Mouse (Mus musculus) neural tube, embryonic 14.5 days (tissue): ENCODE data around the gene Tenm3. TPM values are rescaled to one million over a fixed set of nuclear protein-coding genes. Genes with fewer than 3 reads are reported as not detected.

Experiments used
- ATAC-seq: fragments of 200-750 bp; cut with Nextera tagmentation; 2 replicates; pipeline ENCODE4 v1.8.0; 2017; ENCODE audit warnings: low read depth, mild to moderate bottlenecking, moderate TSS enrichment, moderate library complexity
- H3K27ac ChIP-seq: fragments of 300-500 bp; sonication (generic); 2 replicates; pipeline ENCODE4 v1.5.1; 2014; ENCODE audit warnings: low read depth, mild to moderate bottlenecking, control low read depth, low read length, moderate library complexity, mixed read lengths
- H3K27me3 ChIP-seq: fragments of 300-500 bp; sonication (generic); 2 replicates; pipeline ENCODE4 v1.6.1; 2014; ENCODE audit warnings: low read length; ENCODE audit not compliant: control insufficient read depth, insufficient read depth
- H3K36me3 ChIP-seq: fragments of 300-500 bp; sonication (generic); 2 replicates; pipeline ENCODE4 v1.6.1; 2014; ENCODE audit warnings: low read length, mixed read lengths; ENCODE audit not compliant: control insufficient read depth, insufficient read depth
- H3K4me1 ChIP-seq: fragments of 300-500 bp; sonication (generic); 2 replicates; pipeline ENCODE4 v1.6.1; 2014; ENCODE audit warnings: low read length; ENCODE audit not compliant: control insufficient read depth, insufficient read depth
- H3K4me2 ChIP-seq: fragments of 300-500 bp; sonication (generic); 2 replicates; pipeline ENCODE4 v1.6.1; 2014; ENCODE audit warnings: mild to moderate bottlenecking, low read depth, low read length, control low read depth
- H3K4me3 ChIP-seq: fragments of 300-500 bp; sonication (generic); 2 replicates; pipeline ENCODE4 v1.5.1; 2014; ENCODE audit warnings: low read depth, low read length, control low read depth, mixed read lengths
- H3K9ac ChIP-seq: fragments of 300-500 bp; sonication (generic); replicated peaks from 2 replicates; pipeline ENCODE4 v1.6.1; 2014; ENCODE audit warnings: low read depth, mild to moderate bottlenecking, control low read depth, low read length, mixed read lengths
- H3K9me3 ChIP-seq: fragments of 300-500 bp; sonication (generic); 2 replicates; pipeline ENCODE4 v1.6.1; 2016; ENCODE audit warnings: low read length; ENCODE audit not compliant: control insufficient read depth
- whole genome bisulfite sequencing: fragments of 180-500 bp; shearing (Covaris S2); extraction: QIAGEN DNeasy Blood & Tissue Kit; methylation state at CpG from one replicate; pipeline ENCODE4 v1.1.7; 2014; 5-methylcytosine and 5-hydroxymethylcytosine counted together
- polyA plus RNA-seq: library from polyadenylated mRNA; unstranded; fragments of >200 nt; fragmentation: Nextera tagmentation; extraction: Ambion mirVana; gene quantifications from 2 replicates; pipeline ENCODE4 v1.2.1, GENCODE M21; 2014

Tenm3 gene
- polyA plus RNA-seq, 1 experiment from 2014 or later: 68.9 TPM

GRCm38 (mm10) chr8:48553791-48554288 is 289.9 kb downstream of the Tenm3 start:
- Histone ChIP-seq H3K9me3 (no peaks in the 10 kb centered on the region), H3K36me3 (no peaks in the 10 kb centered on the region), H3K4me1 (peaks cover 6% of the 10 kb centered on the region; the same call in 1 of the 2 replicates), H3K4me2 (peak overlapping the region; percentile 85), H3K27me3 (no peaks in the 10 kb centered on the region), H3K9ac (peak overlapping the region; percentile 76; the same call in 1 of the 2 replicates), H3K27ac (peak overlapping the region; percentile 35; the same call in 1 of the 2 replicates), H3K4me3 (peak overlapping the region; percentile 68)
- no peak for ATAC-seq
- under 1% methylated on average over 9 of the region's 9 CpGs for WGBS

GRCm38 (mm10) chr8:48552306-48552705 is 291.4 kb downstream of the Tenm3 start:
- Histone ChIP-seq H3K27me3 (no peaks in the 10 kb centered on the region), H3K9ac (no peak overlapping the region), H3K4me3 (peak overlapping the region; percentile 18; the same call in 1 of the 2 replicates), H3K27ac (no peak overlapping the region), H3K9me3 (no peaks in the 10 kb centered on the region), H3K36me3 (no peaks in the 10 kb centered on the region), H3K4me1 (peaks cover 6% of the 10 kb centered on the region; the same call in 1 of the 2 replicates), H3K4me2 (peak overlapping the region; percentile 33)
- 33% methylated on average over 2 of the region's 2 CpGs for WGBS
- ATAC-seq: no peak

GRCm38 (mm10) chr8:48551370-48551769 is 292.4 kb downstream of the Tenm3 start:
- no peak overlapping the region for H3K9ac ChIP-seq
- no peaks in the 10 kb centered on the region for H3K9me3 ChIP-seq
- peak overlapping the region; percentile 16; the same call in 1 of the 2 replicates for H3K4me2 ChIP-seq
- peaks cover 6% of the 10 kb centered on the region; the same call in 1 of the 2 replicates for H3K4me1 ChIP-seq
- ATAC-seq: no peak
- 68% methylated on average over 5 of the region's 5 CpGs for WGBS
- no peak overlapping the region for H3K27ac ChIP-seq
- H3K36me3 ChIP-seq: no peaks in the 10 kb centered on the region
- H3K27me3 ChIP-seq: no peaks in the 10 kb centered on the region
- H3K4me3 ChIP-seq: no peak overlapping the region

GRCm38 (mm10) chr8:48548908-48549307 is 294.8 kb downstream of the Tenm3 start:
- Histone ChIP-seq H3K9ac (no peak overlapping the region), H3K36me3 (no peaks in the 10 kb centered on the region), H3K4me1 (peaks cover 6% of the 10 kb centered on the region; the same call in 1 of the 2 replicates), H3K27me3 (no peaks in the 10 kb centered on the region), H3K27ac (no peak overlapping the region), H3K9me3 (no peaks in the 10 kb centered on the region), H3K4me2 (no peak overlapping the region), H3K4me3 (no peak overlapping the region)
- ATAC-seq: no peak
- 91% methylated on average over 9 of the region's 9 CpGs for WGBS

GRCm38 (mm10) chr8:48545631-48546030 is 298.1 kb downstream of the Tenm3 start:
- WGBS: 81% methylated on average over 5 of the region's 5 CpGs
- Histone ChIP-seq H3K36me3 (no peaks in the 10 kb centered on the region), H3K27me3 (no peaks in the 10 kb centered on the region), H3K4me2 (no peak overlapping the region), H3K9me3 (no peaks in the 10 kb centered on the region), H3K4me3 (no peak overlapping the region), H3K4me1 (peaks cover 9% of the 10 kb centered on the region; the same call in 1 of the 2 replicates), H3K27ac (no peak overlapping the region), H3K9ac (no peak overlapping the region)
- no peak for ATAC-seq

- 60% methylated on average over 7 of the region's 7 CpGs for WGBS
- no peak for ATAC-seq
- Histone ChIP-seq H3K27ac (no peak overlapping the region), H3K36me3 (no peaks in the 10 kb centered on the region), H3K9me3 (no peaks in the 10 kb centered on the region), H3K4me2 (no peak overlapping the region), H3K4me1 (peaks cover 7% of the 10 kb centered on the region; the same call in 1 of the 2 replicates), H3K27me3 (no peaks in the 10 kb centered on the region), H3K4me3 (no peak overlapping the region), H3K9ac (no peak overlapping the region)
Measured at GRCm38 (mm10) chr8:48544840-48545239, 298.9 kb downstream of the Tenm3 start.

- Histone ChIP-seq H3K4me3 (no peak overlapping the region), H3K4me2 (no peak overlapping the region), H3K27ac (no peak overlapping the region), H3K4me1 (peaks cover 7% of the 10 kb centered on the region; the same call in 1 of the 2 replicates), H3K9me3 (no peaks in the 10 kb centered on the region), H3K36me3 (no peaks in the 10 kb centered on the region), H3K9ac (no peak overlapping the region), H3K27me3 (no peaks in the 10 kb centered on the region)
- 65% methylated on average over 17 of the region's 17 CpGs for WGBS
- no peak for ATAC-seq
Measured at GRCm38 (mm10) chr8:48542141-48542540, 301.6 kb downstream of the Tenm3 start.

GRCm38 (mm10) chr8:48540894-48541293 is 302.9 kb downstream of the Tenm3 start:
- Histone ChIP-seq H3K4me3 (no peak overlapping the region), H3K36me3 (no peaks in the 10 kb centered on the region), H3K4me2 (no peak overlapping the region), H3K27me3 (no peaks in the 10 kb centered on the region), H3K9ac (no peak overlapping the region), H3K9me3 (no peaks in the 10 kb centered on the region), H3K4me1 (peaks cover 7% of the 10 kb centered on the region; the same call in 1 of the 2 replicates), H3K27ac (no peak overlapping the region)
- no peak for ATAC-seq
- WGBS: 10% methylated on average over 8 of the region's 8 CpGs

GRCm38 (mm10) chr8:48535833-48536232 is 307.9 kb downstream of the Tenm3 start:
- Histone ChIP-seq H3K4me3 (no peak overlapping the region), H3K27me3 (no peaks in the 10 kb centered on the region), H3K9ac (no peak overlapping the region), H3K27ac (no peak overlapping the region), H3K4me2 (no peak overlapping the region), H3K36me3 (no peaks in the 10 kb centered on the region), H3K4me1 (peaks cover 1% of the 10 kb centered on the region; the same call in 1 of the 2 replicates), H3K9me3 (no peaks in the 10 kb centered on the region)
- 94% methylated on average over 3 of the region's 3 CpGs for WGBS
- ATAC-seq: no peak
